Mouse (Mus musculus) regulatory T cell (primary cell): ENCODE data around the gene Nsdhl.

Source experiments
- in situ Hi-C: fragments of 300-600 bp; cut with MboI, MseI; formaldehyde crosslinking; loops from one replicate; pipeline ENCODE4 v1.15.1; 2025; ENCODE audit warnings: high pct_unique_total_duplicates

Nsdhl gene

DNA sequence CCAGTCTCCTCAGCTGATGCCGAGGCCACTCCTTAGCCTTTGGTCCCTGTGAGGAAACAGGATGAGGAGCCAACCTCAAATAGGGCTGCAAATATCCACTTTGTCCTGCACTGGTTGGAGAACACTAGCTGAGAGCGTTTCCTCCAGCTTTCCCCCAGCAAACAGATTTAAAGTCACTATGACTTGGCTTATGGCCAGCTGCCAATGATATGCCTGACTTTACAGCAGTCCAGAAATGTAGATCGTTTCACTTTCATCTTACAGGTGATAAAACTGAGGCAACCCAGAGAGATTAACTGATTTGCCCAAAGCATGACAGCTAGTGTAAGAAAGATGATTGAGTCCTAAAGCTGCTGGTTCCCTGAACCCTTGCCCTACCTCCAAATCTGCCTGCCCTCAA lies 77.2 kb downstream of the Nsdhl start:
- in situ Hi-C loops, result no loop called here

DNA sequence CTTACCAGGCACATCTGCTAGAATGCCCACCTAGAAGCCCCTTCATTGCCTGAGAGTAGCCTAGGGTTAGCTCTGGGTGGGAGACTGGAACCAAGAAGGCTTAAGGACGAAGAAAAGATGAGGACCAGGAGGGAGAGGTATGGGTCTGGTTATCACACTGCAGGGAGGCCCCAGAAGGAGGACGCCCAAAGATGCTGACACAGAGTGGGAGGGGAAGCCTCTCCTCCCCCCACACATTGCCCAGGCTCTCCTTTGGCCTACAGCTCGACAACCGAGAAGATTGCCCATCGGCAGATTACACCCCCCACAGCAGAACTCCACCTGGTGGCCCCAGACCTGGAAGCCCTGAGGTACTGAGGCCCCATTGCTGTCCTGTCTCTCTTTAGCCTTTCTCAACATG lies 84.8 kb downstream of the Nsdhl start:
- in situ Hi-C loops, result no loop called here

DNA sequence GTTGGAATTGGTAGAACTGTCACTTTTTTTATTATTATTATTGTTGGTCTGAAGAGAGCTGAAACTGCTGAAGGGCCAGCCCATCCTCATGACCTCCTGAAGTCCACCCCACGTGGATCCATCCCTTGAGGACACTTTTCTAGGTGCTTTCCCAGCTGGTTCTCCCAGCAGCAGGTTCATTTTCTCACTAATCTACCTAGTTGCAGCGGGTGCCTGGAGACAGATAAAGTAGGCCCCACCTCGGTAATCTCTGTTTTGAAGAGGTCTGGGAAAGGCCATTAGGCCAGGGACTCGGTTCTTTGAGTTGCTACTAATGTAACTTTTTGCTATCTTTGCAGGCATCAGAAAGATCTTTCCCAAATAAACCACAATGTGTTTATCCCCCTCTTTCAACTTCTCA lies 87.3 kb downstream of the Nsdhl start:
- in situ Hi-C loops, result no loop called here

DNA sequence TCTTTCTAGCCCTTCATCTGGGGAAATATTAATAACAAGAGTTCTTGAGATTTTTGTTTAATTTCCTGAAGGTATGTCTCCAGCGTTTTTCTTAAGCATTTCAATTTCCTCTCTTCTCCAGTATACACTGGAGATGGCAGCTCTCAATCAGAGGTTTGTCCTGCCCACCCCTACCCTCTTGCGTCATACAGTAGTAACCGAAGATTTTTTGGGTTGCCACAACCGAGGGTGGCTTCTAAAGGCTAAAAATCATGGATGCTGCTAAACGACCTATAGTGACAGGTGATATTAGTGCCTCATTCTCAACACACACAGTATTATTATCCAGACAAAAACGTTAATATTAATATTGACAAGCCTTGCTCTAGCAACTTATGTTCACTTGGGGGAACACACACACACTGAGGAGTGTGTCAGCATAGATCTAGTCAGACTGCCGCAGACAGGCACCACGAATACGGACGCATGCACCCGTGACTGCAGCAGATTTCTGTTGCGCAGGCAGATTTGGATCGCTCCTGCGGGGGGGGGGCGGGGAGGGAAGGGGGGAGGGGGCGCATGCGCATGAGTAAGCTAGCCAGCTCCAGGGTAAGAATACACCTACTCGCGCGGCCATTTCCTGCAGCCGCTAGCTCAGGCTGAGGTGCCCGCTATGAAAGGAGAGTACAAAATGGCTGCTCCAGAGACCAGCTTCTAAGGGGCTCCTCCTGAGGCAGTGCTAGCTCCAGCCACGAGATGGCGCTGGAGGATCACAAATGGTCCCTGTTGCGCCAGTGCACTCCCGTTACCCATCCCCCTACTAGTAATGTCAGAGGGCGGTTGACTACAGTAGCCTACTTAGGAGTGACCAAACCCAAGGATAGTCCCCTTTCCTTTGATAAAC lies 89.5 kb downstream of the Nsdhl start:
- in situ Hi-C loops, result no loop called here
